20 mouse cellular contexts compared by ENCODE assay signal in genomic region chr12:76241833-76242232, GRCm38 (mm10). TPM values are rescaled to one million over a fixed set of nuclear protein-coding genes. Genes with fewer than 3 reads are reported as not detected.
"Had no signal": no experiment of that assay in that cellular context is flagged by ENCODE, and none has a peak within 500 bp of the region (broad histone marks: within the 10 kb centered on the region; RNA-seq: fewer than 3 reads in every experiment).

No protein-coding gene starts in this region.

- H3K9me3 ChIP-seq: limb, embryonic 12.5 days; lung, embryonic 15.5 days; midbrain, embryonic 10.5 days; neural tube, embryonic 15.5 days had no signal

- H3K36me3 ChIP-seq: limb, embryonic 12.5 days; lung, embryonic 15.5 days; midbrain, embryonic 10.5 days; neural tube, embryonic 15.5 days had no signal

- H3K4me2 ChIP-seq: limb, embryonic 12.5 days; lung, embryonic 15.5 days; neural tube, embryonic 15.5 days had no signal

- DNase-seq: kidney, adult 18-20 months; kidney, postnatal 10 days; kidney, postnatal 4 days; midbrain, embryonic 14.5 days; right cerebral cortex, adult 18-20 months; thymus, adult 18-20 months; thymus, postnatal 25 days had no signal

- H3K4me3 ChIP-seq: layer of hippocampus, adult 2 months; limb, embryonic 12.5 days; lung, embryonic 15.5 days; midbrain, embryonic 10.5 days; myocyte; neural tube, embryonic 15.5 days had no signal

- H3K4me1 ChIP-seq: limb, embryonic 12.5 days; lung, embryonic 15.5 days; midbrain, embryonic 10.5 days; neural tube, embryonic 15.5 days had no signal

- H3K27me3 ChIP-seq: limb, embryonic 12.5 days; lung, embryonic 15.5 days; neural tube, embryonic 15.5 days had no signal

- H3K9ac ChIP-seq: limb, embryonic 12.5 days; lung, embryonic 15.5 days; neural tube, embryonic 15.5 days had no signal

- H3K27ac ChIP-seq: layer of hippocampus, adult 2 months; limb, embryonic 12.5 days; lung, embryonic 15.5 days; midbrain, embryonic 10.5 days; neural tube, embryonic 15.5 days had no signal

RNA-seq across cellular contexts. Expression of gene Tex21, which starts 4.7 kb away (rescaled TPM):
- total RNA-seq: layer of hippocampus, adult 2 months; layer of hippocampus, postnatal 10 days; left cerebral cortex, postnatal 36 days; liver, adult 2 months had no signal
- polyA plus RNA-seq: intestine, embryonic 14.5 days; kidney, embryonic 14.5 days; limb, embryonic 12.5 days; liver, adult 2 months; lung, embryonic 15.5 days; midbrain, embryonic 10.5 days; midbrain, embryonic 14.5 days; myocyte; neural tube, embryonic 11.5 days; neural tube, embryonic 15.5 days; urinary bladder, adult 2 months had no signal
